Comparison of ENCODE assay signal across 8 mouse cellular contexts in genomic region chr7:108966742-108967362, GRCm38 (mm10). TPM values are rescaled to one million over a fixed set of nuclear protein-coding genes. Genes with fewer than 3 reads are reported as not detected.
DNase-seq lines count a peak whose midpoint lies in the region; ATAC-seq and TF ChIP-seq lines count a peak whose summit lies in the region.

No protein-coding gene starts in this region.

- WGBS in forebrain, embryonic 11.5 days = 34% methylated on average over 7 of the region's 7 CpGs
- WGBS in lung, embryonic 16.5 days = 22% methylated on average over 7 of the region's 7 CpGs
- WGBS in olfactory bulb, adult 2 months = 18% methylated on average over 7 of the region's 7 CpGs

- H3K4me1 ChIP-seq in forebrain, embryonic 11.5 days (replicated peaks; ENCODE audit: control insufficient read depth, insufficient read depth, low read length) = no peaks in the 10 kb centered on the region
- H3K4me1 ChIP-seq in lung, embryonic 16.5 days (replicated peaks; ENCODE audit: control insufficient read depth, insufficient read depth, low read length) = no peaks in the 10 kb centered on the region
- peaks cover 12% of the 10 kb centered on the region for H3K4me1 ChIP-seq in olfactory bulb, adult 2 months (ENCODE audit: control insufficient read depth, insufficient read depth, low read length)

- no peaks in the 10 kb centered on the region for H3K9me3 ChIP-seq in forebrain, embryonic 11.5 days (ENCODE audit: control insufficient read depth, low read length)
- no peaks in the 10 kb centered on the region for H3K9me3 ChIP-seq in lung, embryonic 16.5 days (ENCODE audit: control insufficient read depth, low read length)

- peak; percentile 36 to 61 for DNase-seq in heart, adult 18-20 months
- DNase-seq in heart, postnatal 25 days (ENCODE audit: low spot score) = no peak
- peak; percentile 50 for DNase-seq in c-Kit-positive CD71-negative TER-119-negative erythroid progenitor cells, embryonic 14.5 days (ENCODE audit: low read depth)
- peak; percentile 73 for DNase-seq in forebrain, embryonic 11.5 days (ENCODE audit: low spot score)
- DNase-seq in heart, postnatal 4 days = peak; percentile 58
- DNase-seq in kidney, postnatal 4 days = peak; percentile 51 to 62

- TF ChIP-seq CTCF in olfactory bulb, adult 2 months (IDR thresholded peaks at IDR 0.05; ENCODE audit: insufficient read depth, low read depth, low read length) = peak; percentile 40

- H3K4me2 ChIP-seq in forebrain, embryonic 11.5 days (ENCODE audit: low read depth, low read length, severe bottlenecking) = no peak overlapping the region
- no peak overlapping the region for H3K4me2 ChIP-seq in lung, embryonic 16.5 days (ENCODE audit: low read depth, low read length)

- peak; percentile 71 for ATAC-seq in forebrain, embryonic 11.5 days (replicated peaks; ENCODE audit: low FRiP score)
- peak; percentile 62 for ATAC-seq in lung, embryonic 16.5 days (ENCODE audit: low read depth)

- no peak overlapping the region for H3K4me3 ChIP-seq in forebrain, embryonic 11.5 days (ENCODE audit: low read depth, low read length)
- no peak overlapping the region for H3K4me3 ChIP-seq in lung, embryonic 16.5 days (ENCODE audit: low read length)
- H3K4me3 ChIP-seq in olfactory bulb, adult 2 months (ENCODE audit: insufficient read depth, low read depth, low read length) = no peak overlapping the region

- no peaks in the 10 kb centered on the region for H3K36me3 ChIP-seq in forebrain, embryonic 11.5 days (ENCODE audit: control insufficient read depth, insufficient read depth, low read length)
- no peaks in the 10 kb centered on the region for H3K36me3 ChIP-seq in lung, embryonic 16.5 days (ENCODE audit: control insufficient read depth, insufficient read depth, low read length)

- intact Hi-C loops in heart, postnatal 25 days (cut with DNase I) = loop anchor here (2.0 kb wide), 2 partner anchors 54 to 62 kb away; no protein-coding TSS in a partner anchor

- no peaks in the 10 kb centered on the region for H3K27me3 ChIP-seq in forebrain, embryonic 11.5 days (ENCODE audit: control insufficient read depth, insufficient read depth, low read length)
- H3K27me3 ChIP-seq in lung, embryonic 16.5 days (ENCODE audit: control insufficient read depth, insufficient read depth, low read depth, low read length) = no peaks in the 10 kb centered on the region

- H3K9ac ChIP-seq in forebrain, embryonic 11.5 days (ENCODE audit: low read length) = no peak overlapping the region
- no peak overlapping the region for H3K9ac ChIP-seq in lung, embryonic 16.5 days (ENCODE audit: low read length)

- no peak overlapping the region for H3K27ac ChIP-seq in forebrain, embryonic 11.5 days (ENCODE audit: low read depth, low read length)
- H3K27ac ChIP-seq in lung, embryonic 16.5 days (ENCODE audit: low read length) = no peak overlapping the region
- H3K27ac ChIP-seq in olfactory bulb, adult 2 months (ENCODE audit: insufficient read depth, low read depth, low read length) = no peak overlapping the region

- TF ChIP-seq POLR2A in olfactory bulb, adult 2 months (IDR thresholded peaks at IDR 0.05; ENCODE audit: insufficient read depth, low read depth, low read length) = no peak

RNA-seq across cellular contexts. Expression of gene Tub, which starts 16.7 kb away (rescaled TPM):
- under 1 TPM; 0.35 to 0.41 TPM for total RNA-seq in heart, adult 18-20 months (2021)
- total RNA-seq in heart, postnatal 25 days (2021) = under 1 TPM; 0.26 to 0.36 TPM
- 15.1 and 15.6 TPM in 2 replicates for polyA plus RNA-seq in forebrain, embryonic 11.5 days (2014; fragmentation: Nextera tagmentation; extraction: Ambion mirVana)
- total RNA-seq in heart, postnatal 4 days (2021) = under 1 TPM; 0.81 to 0.83 TPM
- polyA plus RNA-seq in lung, embryonic 16.5 days (2015; fragmentation: Nextera tagmentation; extraction: Ambion mirVana) = 1.3 and 1.7 TPM in 2 replicates
- polyA plus RNA-seq in olfactory bulb, adult 2 months (2012; ENCODE audit: insufficient read depth, insufficient read length, low replicate concordance, missing spikeins) = not detected in 2 replicates

RNA-seq across cellular contexts. Expression of gene Eif3f, which starts 32.6 kb away (rescaled TPM):
- 10 to 100 TPM; 88.1 to 95.2 TPM for total RNA-seq in heart, adult 18-20 months (2021)
- 10 to 100 TPM; 79.2 to 85.2 TPM for total RNA-seq in heart, postnatal 25 days (2021)
- polyA plus RNA-seq in forebrain, embryonic 11.5 days (2014; fragmentation: Nextera tagmentation; extraction: Ambion mirVana) = 87.3 and 96.9 TPM in 2 replicates
- total RNA-seq in heart, postnatal 4 days (2021) = 100 to 1,000 TPM; 126 to 127 TPM
- 79.4 and 80.3 TPM in 2 replicates for polyA plus RNA-seq in lung, embryonic 16.5 days (2015; fragmentation: Nextera tagmentation; extraction: Ambion mirVana)
- polyA plus RNA-seq in olfactory bulb, adult 2 months (2012; ENCODE audit: insufficient read depth, insufficient read length, low replicate concordance, missing spikeins) = 125 TPM in 1 of 2 replicates, not detected in the other

RNA-seq across cellular contexts. Expression of gene Nlrp10, which starts 36.9 kb away (rescaled TPM):
- total RNA-seq in heart, adult 18-20 months (2021) = 10 to 100 TPM; 19.7 to 19.8 TPM
- total RNA-seq in heart, postnatal 25 days (2021) = 10 to 100 TPM; 21.2 to 23.1 TPM
- polyA plus RNA-seq in forebrain, embryonic 11.5 days (2014; fragmentation: Nextera tagmentation; extraction: Ambion mirVana) = not detected in 2 replicates
- 10 to 100 TPM; 16.4 to 17.6 TPM for total RNA-seq in heart, postnatal 4 days (2021)
- 1.0 and 1.1 TPM in 2 replicates for polyA plus RNA-seq in lung, embryonic 16.5 days (2015; fragmentation: Nextera tagmentation; extraction: Ambion mirVana)
- not detected in 2 replicates for polyA plus RNA-seq in olfactory bulb, adult 2 months (2012; ENCODE audit: insufficient read depth, insufficient read length, low replicate concordance, missing spikeins)
